16 mouse cellular contexts compared by ENCODE assay signal in the genomic region with DNA sequence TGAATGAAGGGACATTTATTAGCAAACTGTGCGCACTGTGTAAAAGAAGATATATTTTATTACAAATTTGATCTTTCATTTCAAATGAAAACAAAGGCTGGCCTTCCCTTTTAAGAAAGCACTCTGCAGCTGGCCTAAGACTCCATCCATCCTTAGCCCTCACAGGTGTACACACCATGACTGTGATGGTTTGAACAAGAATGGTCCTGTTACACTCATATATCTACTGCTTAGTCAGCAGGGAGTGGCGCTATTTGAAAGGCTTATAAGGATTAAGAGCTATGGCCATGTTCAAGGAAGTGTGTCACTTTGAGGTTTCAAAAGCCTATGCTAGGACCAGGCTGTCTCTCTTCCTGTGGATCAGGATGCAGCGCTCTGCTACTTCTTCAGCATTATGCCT.
"Had no signal": no experiment of that assay in that cellular context is flagged by ENCODE, and none has a peak within 500 bp of the region (broad histone marks: within the 10 kb centered on the region; RNA-seq: fewer than 3 reads in every experiment).

No protein-coding gene starts in this region.

- H3K27ac ChIP-seq: lung, embryonic 15.5 days; macrophage; midbrain, embryonic 13.5 days; midbrain, embryonic 15.5 days; neural tube, embryonic 12.5 days; stomach, embryonic 15.5 days had no signal

- ATAC-seq: liver, postnatal 0 days; lung, postnatal 0 days; midbrain, embryonic 13.5 days; midbrain, embryonic 15.5 days had no signal

- H3K9ac ChIP-seq: liver, postnatal 0 days; lung, embryonic 15.5 days; midbrain, embryonic 13.5 days; midbrain, embryonic 15.5 days; neural tube, embryonic 12.5 days; stomach, embryonic 15.5 days had no signal

- H3K36me3 ChIP-seq: midbrain, embryonic 15.5 days; neural tube, embryonic 12.5 days; stomach, embryonic 15.5 days had no signal

- H3K27me3 ChIP-seq: lung, embryonic 15.5 days; megakaryocyte, embryonic 14.5 days; midbrain, embryonic 13.5 days; midbrain, embryonic 15.5 days; neural tube, embryonic 12.5 days; stomach, embryonic 15.5 days had no signal

- H3K9me3 ChIP-seq: lung, embryonic 15.5 days; megakaryocyte, embryonic 14.5 days; midbrain, embryonic 15.5 days; neural tube, embryonic 12.5 days; stomach, embryonic 15.5 days had no signal

- H3K4me2 ChIP-seq: lung, embryonic 15.5 days; midbrain, embryonic 11.5 days; midbrain, embryonic 13.5 days; midbrain, embryonic 15.5 days; neural tube, embryonic 12.5 days; stomach, embryonic 15.5 days had no signal

- H3K4me3 ChIP-seq: lung, embryonic 15.5 days; megakaryocyte, embryonic 14.5 days; midbrain, embryonic 13.5 days; midbrain, embryonic 15.5 days; neural tube, embryonic 12.5 days; stomach, embryonic 15.5 days had no signal

- DNase-seq: liver, postnatal 0 days; lung, adult 2 months; lung, postnatal 14 days; right cerebral cortex, postnatal 14 days; thymus, adult 2 months; thymus, postnatal 25 days; thymus, postnatal 4 days had no signal
